Mouse (Mus musculus): Measurements from ENCODE around the gene Slc28a3.

GRCm38 (mm10) chr13:58629365-58630050 lies 18.8 kb upstream of the Slc28a3 start:
- TF ChIP-seq CTCF (IDR thresholded peaks at IDR 0.05; ENCODE audit: control insufficient read depth, insufficient read depth, insufficient replicate concordance, low read depth, low read length) (no peak), POLR2A (IDR thresholded peaks at IDR 0.05; ENCODE audit: control insufficient read depth, low read depth, low read length) (no peak)

All from testis, adult 2 months (tissue).